Mouse (Mus musculus) cerebellum, adult 9-10 months (tissue): ENCODE measurements at regions not wholly inside any gene's neighbourhood (a gene's known extent, or its start where the extent isn't known, plus 50 kb on each side); places are given as distances from the start of the nearest gene placed in this dataset.
A peak's percentile ranks its signal among the peaks of the same experiment; 100 is the strongest.
"Not testable (repeated sequence)": the region's sequence is repeated elsewhere in the genome, so short reads cannot be mapped to it uniquely, and the experiment has no call there.

Source experiments
- DNase-seq: peaks from one replicate; pipeline ENCODE4 v3.0.0; 2022

DNA sequence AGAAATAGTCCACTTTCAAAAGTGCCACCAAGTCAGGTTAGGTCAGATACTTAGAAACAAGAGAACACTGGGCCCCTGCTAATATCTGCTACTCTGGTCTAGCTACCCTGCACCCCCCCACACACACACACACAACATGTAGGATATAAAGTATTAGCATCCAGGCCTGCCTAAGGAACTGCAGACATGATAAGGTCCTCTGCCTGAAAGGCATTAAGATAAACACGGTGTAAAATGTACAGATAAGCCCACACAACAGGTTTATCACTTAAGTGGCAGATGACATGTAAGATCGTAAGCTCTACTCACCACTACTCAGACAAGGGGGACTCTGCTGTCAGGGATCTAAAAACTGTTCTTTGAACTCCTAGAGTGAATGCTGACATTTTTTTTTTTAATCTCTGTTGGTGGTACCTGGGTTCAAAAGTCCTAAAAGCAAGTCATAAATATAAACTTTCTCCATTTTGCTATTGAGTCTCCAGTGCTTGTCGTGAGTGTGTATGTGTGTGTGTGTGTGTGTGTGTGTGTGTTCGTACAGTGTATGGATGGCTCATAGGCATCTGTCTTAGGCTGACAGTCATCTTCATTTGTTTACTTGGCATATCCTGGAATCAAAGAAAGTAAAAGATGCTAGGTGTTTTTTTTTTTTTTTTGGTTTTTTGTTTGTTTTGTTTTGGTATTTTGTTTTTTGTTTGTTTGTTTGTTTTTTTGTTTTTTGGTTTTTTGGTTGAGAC is 52.2 kb downstream of the Gm9817 start:
- DNase-seq: no peak

DNA sequence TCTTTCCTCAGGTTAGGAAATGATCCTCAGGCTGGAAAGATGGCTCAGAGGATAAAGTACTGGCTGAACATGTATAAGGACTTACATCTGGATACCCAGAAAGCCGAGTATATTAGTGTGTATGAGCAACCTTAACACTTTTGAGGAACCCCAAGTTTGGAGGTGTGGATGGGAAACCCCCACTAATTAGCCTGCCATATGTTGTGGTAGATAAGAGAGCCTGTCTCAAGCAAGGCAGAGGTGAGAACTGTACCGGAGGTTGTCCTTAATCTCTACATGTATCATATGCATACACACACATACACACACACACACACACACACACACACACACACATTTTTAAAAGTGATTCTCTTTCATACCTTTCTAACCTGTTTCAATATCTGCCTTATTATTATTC is 62.1 kb downstream of the Gm9817 start:
- DNase-seq: no peak

DNA sequence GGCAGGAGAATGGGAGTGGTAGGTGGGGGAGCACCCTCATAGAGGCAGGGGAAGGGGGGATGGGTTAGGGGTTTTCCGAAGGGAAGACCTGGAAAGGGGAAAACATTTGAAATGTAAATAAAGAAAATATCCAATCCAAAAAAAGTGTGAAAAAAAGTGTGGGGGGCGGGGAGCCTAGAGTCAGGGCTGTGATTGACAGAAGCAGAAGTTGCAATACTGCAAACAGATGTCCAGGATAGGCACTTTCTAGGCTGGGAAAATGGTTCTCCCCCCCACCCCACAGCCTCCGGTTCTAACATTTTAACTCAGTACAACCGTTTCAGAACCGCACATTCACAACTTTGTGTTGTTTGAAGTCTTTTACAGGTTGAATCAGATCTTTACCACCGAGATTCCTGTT is 66.6 kb downstream of the Gm9817 start:
- DNase-seq: no peak

DNA sequence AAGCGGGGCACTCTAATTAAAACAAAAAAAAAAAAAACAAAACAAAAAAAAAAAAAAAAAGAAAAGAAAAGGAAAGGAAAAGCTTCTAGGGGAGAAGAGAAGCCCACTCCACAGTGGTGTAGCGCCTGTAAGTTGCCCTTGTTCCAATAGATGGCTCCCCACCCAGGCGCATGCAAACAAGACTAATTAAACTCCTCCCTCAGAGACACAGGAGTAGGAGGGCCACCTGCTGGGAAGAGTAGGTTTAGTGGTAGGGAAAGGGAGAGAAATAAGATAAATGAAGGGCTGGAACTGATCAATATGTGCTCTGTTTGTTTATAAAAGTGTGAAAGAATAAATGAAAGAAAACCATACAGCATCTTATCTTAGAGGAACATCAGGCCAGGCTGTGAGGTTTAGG is 77.7 kb downstream of the Gm9817 start:
- DNase-seq: no peak

DNA sequence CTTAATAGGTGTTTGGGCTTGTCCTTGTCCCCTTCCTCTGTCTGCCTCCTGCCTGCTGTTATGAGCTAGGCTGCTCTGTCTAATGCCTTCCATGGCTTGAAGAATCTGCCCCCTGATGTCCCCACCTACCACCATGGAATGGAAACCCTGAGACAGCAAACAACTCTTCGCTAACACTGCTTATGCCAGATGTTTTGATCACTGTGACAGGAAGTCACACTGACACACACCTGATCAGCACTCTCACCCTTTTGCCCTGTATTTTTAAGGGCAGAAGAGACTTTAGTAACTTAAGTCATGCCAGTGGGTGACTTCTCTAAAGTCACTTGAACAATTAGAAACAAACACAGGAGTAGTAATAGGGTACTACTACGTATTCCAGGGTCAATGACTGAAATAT is 78.5 kb downstream of the Gm9817 start:
- DNase-seq: no peak

DNA sequence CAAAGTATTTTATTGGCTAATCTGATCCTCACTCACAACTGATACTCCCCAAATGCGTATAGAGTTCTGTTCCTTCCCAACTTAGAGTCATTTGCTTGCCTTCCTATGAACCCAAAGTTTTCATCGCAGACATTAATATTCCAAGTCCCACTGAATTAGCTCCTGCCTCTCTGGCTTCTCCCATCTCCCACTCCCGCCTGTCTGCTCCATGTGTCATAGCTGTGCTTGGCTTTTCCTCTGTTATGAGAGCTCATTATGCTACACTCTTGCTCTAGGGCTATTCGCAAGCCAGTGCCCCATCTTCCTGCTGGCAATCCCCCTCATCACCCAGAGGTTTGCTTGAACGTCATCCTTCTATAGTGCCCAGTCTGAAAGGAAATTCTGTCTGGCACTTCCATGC is 81.8 kb downstream of the Gm9817 start:
- no peak for DNase-seq

DNA sequence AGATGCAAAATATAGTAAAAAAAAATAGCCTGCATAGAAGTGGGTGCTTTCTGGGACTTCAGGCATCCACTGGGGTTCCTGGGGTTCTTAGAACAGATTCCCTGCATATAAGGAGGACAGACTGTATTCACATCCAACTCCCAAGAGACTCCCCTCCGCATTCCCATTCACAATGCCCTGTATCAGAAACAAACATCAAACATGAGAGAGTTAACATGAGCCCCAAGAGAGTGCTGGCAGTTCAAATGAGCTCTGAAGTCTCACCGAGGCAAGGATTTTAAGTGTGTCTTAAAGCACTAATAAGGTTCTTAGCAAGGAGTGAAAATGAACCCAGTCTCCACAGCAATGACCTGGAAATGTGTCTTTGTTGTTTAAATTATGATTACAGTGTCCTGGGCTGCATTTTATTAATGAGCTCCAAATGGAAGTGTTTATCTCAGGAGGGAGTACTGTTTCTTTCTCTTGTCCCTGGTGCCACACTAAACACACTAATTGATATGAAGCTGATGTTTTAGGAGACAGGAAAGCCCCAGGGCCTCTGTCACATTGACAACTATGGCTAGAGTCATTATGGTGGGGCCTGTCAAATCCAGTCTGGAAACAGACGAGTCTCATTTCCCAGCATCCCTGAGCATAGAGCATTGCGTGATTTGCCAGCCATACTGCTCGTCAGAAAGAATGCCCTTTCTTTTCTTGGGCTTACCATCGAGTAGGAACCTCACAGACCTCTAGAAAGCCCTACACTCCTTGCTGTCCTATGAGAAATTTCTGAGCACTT is 85.7 kb downstream of the Gm9817 start:
- DNase-seq: no peak

DNA sequence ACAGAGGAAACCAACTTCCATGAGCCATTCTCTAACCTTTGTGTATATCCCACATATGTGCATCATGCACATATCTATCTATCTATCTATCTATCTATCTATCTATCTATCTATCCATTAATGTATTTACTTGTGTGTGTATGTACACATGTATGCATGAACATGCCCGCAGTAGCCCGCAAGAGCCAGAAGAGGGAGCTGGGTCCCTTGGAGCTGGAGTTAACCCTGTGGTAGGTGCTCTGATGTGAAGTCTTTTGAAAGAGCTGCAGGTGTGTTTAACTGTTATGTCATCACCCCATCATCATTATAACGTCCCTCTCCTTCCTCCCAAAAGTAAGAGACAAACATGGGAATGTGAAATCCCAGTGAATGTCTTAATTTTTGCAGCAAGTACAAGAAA is 86.7 kb downstream of the Gm9817 start:
- no peak for DNase-seq

DNA sequence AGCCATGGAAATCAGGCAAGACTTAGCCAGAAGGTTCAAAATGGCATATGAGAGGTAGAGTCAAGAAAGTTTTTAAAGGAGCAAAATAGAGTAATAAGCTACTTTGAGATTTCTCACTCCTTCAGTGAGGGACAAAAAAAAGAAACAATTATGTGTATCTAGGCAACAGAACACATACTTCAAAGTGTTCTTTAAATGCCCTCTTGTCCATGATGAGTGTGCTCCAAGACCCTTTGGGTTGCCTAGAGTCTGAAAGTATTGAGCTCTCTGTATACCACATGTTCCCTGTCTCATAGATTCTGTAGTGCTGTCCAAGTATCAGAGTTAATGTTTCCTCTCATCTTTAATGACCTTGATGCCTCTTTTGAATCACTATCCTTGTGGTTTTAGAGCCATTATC is 91.2 kb downstream of the Gm9817 start:
- DNase-seq: no peak

DNA sequence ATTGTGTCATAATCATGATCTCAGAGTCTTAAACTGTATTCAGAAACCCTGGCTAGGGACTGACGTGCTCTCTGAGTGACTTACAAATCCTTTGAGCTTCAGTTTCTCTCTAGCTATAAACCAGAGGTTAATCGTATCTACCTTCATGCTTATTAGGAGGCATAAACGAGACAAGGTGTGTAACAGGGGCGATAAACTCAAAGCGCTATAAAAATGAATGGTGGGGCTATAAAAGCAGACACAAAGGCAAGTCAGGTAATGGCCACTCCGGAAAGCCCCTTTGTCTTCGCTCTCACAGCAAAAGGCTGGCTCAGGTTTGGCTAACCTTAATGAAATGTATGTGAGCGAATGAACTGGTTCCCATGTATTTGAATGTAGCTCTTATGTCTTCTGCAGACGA is 94.6 kb downstream of the Gm9817 start:
- no peak for DNase-seq

DNA sequence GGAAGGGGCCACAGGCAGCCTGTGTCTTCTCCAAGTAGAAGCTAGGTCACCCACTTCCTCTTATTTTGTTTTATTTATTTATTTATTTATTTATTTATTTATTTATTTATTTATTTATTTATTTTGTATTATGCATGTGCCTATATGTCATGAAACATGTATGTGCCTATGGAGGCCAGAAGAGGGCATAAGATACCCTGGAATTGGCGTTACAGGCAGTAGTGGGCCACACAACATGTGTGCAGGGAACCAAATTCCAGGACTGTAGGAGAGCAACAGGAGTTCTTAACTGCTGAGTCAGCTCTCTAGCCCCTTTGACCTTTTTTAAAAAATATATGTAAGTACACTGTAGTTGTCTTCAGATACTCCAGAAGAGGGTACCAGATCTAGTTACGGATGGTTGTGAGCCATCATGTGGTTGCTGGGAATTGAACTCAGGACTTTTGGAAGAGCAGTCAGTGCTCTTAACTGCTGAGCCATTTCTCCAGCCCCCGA is 97.3 kb downstream of the Gm9817 start:
- not testable (repeated sequence) for DNase-seq

DNA sequence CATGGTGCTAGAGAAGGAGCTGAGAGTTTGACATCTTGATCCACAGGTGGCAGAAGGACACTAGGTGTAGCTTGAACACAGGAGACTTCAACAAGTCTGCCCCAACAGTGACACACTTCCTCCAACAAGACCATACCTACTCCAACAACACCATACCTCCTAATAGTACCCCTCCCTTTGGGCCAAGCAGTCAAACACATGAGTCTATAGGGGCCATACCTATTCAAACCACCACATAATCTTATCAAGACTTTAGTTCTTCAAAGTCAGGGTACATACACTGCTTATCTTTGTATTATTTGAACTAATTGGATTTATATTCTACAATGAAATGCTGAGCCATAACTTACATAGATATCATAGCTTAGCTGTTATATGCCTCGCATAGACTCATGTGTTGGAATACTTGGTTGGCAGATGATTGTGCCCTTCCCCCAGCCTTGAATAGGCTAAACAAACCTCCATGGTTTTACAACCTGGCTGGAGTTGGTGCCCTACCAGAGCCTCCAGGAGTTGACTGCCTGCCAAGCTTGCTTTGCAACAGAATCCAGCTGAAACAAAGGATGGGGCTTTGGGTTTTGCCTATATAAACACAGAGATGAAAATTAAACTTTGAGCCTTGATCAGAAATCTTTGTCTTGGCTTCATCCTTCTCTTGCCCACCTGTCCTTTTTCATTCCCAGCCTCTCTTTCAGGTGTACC is 103.2 kb downstream of the Gm9817 start:
- no peak for DNase-seq

DNA sequence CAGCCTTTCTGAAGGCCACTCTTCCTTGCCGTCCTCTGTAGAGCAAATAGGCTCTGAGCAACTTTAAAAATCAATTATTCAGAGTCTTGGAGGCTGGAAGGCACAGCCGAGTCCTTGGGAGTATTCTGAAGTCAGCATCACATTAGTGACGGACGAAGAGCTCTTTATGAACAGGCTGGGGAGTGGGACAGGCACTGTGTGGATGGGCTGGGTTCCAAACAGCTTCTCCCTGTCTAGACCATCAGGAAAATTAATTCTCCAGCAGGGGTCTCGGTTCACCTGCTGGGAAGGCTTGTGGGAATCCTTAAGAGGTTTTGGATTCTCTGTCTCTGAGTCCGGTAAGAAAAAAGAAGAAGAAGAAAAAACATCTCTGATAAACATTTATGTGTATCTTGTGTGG is 110.9 kb downstream of the Gm9817 start:
- DNase-seq: no peak

DNA sequence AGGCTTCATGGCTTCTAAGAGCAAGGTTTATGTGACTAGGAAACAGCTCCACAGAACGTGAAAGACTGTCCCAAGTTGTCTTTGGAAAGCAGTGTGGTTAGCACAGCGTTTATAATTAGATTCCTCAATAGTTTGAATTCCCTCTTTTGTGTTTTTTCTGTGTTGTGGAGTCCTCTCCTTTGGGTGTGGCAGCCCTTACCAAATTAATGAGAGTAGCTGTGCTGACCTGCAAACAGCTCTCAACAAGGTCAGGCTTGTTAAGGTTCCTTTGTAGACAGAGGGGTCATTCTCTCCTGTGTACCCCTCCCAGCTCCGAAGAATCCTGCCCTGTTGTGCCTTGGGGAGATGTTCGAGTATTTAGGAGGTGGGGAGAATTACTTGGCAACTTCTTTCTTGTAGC is 111.7 kb downstream of the Gm9817 start:
- DNase-seq: no peak

DNA sequence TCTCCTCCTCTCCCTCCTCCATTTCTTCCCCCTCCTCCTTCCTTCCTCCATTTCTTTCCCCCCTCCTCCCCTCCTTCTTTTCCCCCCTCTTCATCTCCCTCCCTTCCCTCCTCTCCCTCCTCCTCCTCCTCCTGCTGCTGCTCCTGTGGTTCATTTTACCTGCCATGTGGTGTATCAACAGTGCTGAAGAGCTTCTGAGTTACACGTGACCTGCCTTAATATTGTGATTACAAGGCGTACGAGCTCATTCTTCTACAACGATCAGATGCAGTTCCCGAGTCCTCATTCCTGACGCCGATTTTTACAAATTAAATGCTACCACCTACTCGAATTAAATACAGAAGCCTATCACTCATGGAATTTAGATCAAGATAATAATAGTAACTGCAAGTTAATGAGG is 113.6 kb downstream of the Gm9817 start:
- no peak for DNase-seq

DNA sequence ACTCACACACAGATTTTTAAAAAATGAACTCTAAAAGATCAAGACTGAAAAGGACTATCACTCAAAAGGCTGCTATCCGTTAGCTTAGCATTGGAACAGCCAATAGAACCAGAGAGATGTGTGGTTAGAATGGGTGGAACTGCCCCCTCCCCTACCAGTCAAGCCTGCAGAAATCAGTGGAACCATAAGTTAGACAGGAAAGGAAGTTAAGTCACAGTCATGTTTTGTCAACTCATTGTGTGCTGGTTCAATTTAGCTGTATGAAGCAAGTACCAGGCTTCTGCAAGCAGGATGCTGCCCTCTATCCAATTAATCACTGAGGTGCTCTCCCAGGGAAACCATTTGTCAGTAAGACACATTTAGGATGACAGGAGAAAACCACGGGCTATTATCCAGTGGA is 117.1 kb downstream of the Gm9817 start:
- no peak for DNase-seq

DNA sequence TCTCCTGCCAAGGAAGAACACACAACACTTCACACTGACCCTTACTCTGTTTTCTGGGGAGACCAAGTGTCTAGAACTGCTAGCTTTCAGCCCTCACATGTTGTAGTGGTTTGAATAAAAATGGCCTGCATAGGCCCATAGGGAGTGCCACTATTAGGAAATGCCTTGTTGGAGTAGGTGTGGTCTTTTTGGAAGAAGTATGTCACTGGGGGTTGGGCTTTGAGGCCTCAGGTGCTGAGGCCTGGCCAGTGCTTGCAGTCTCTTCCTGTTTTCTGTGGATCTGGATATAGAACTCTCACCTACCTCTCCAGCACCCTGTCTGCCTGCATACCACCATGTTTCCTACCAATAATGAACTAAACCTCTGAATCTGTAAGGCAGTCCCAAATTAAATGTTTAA is 117.9 kb downstream of the Gm9817 start:
- DNase-seq: no peak

DNA sequence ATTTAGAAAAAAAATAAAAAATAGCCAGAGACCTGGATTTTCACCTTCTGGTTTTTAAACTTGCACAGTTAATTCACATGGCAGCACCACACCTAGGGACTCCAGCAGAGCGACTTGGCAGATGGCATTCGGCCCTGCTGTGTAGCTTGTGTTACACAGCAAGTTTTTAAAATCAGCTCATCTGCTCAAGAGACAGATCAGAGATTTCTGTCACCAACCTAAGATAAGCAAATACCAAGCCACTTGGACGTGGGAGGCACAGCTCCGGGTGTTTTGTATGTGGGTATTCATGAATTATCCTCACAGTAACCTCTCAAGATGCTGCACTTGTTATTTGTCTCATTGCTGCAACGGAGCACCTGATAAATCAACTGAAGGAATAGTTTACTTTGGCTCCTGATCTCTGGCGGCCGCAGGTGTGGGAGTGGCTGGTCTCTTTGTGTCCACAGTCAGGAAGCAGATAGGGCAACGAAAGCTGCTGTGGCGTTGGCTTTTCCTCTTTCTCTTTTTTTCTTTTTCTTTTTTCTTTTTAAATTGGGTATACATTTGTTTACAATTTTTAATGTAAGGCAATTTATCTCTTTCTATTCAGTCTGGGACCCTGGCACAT is 122.1 kb downstream of the Gm9817 start:
- DNase-seq: peak; percentile 31

DNA sequence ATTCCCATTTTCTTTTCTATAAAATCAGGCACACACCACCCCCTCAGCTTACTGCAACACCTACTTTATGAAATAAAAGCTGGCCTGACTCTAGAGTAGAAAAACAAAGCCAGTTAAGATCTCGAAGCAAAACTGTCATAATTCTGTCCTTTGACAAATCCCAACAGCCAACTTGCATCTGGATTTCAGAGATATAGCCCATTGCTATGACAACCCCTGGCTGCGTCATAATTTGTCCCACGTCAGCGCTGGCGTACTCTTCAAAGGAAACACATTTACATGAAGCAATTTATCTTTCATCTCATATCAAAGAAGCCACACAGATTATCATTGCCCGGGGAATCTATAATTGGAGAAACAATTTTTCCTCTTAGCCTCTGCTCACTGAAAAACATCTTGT is 126.4 kb downstream of the Gm9817 start:
- no peak for DNase-seq

DNA sequence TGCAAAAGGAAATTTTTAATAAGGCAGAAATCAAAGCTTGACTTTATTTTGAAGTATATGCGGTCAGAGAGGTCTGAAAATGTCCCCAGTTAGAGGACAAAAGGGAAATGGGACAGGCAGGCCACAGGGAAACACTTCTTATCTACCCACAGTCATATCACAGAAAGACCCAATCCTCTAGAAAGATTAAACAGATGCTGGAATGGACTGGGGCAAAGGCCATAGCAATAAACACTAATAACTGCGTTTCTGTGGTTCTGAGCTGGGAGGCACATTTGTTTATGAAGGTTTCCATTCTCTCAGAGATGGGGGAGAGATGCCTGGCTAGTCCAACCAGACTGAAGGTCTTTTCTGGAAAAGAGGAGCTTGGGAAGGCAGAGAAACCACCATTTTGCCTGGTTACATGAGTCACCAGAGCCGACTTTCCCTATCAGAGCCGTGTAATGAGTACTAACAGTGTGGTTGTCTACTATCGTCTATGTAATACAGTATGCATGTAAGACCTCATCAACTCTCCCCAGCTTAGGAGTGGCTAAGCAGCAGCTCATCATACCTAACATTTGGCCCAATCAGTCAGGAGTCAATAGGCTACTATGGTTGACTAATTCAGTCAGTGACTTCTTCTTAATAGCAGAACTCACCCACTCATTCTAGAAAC is 130.2 kb downstream of the Gm9817 start:
- DNase-seq: no peak

DNA sequence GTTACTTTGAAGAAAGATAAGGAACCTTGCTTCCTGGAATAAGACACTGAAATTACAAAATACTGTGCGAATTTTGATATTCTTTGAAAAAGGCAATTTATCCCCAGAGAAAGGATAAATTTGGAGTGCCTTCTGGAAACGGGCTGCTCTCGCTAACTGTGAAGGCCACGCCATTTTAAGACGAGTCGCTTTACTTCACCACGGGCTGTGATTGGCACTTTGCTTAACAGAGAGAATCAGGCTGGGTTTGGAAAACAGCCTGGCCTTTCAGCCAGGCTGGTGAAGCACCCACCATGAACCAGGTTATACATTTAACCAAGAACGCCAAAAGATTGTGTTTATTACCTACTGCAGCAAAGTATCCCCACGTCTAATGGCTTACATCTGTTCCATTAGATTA is 132.7 kb downstream of the Gm9817 start:
- no peak for DNase-seq

DNA sequence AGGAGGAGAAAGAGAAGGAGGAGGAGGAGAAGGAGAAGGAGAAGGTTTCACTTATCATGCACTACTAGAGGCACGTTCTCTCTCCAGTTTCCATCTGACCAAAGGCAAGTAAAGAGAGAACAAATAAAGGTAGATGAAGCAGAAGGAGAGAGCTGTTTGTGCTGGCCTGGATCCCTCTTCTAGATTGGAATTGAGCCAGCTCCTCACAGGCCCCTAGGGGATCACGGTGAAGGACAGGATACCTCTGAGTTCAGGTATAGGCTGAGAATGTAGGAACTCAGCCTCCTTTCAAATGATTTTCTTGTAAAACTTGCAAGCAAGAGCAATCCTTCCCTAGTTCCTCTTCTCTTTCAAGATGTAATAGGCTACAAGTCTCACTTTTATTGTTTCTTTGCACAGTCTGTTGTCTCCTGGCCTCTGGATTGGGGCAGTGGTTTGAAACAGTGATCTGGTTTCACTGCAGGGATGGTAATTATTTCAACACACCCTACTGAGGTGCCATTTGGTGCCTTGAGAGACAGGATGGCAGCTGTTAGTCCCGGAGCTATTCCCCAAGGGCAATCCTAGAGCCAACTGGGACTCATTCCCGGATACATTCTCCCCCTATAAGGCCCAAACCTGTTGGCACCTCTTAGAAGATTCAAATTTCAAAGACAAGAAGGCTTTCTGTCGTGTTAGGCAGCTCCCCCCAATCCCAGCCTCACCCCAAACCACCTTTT is 134.8 kb downstream of the Gm9817 start:
- DNase-seq: peak; percentile 21
